10 mouse cellular contexts compared by ENCODE assay signal in genomic region chr11:84181286-84181685, GRCm38 (mm10). TPM values are rescaled to one million over a fixed set of nuclear protein-coding genes. Genes with fewer than 3 reads are reported as not detected.
DNase-seq lines count a peak whose midpoint lies in the region; ATAC-seq and TF ChIP-seq lines count a peak whose summit lies in the region.
"Had no signal": no experiment of that assay in that cellular context is flagged by ENCODE, and none has a peak within 500 bp of the region (broad histone marks: within the 10 kb centered on the region; RNA-seq: fewer than 3 reads in every experiment).

No protein-coding gene starts in this region.

- H3K9me3 ChIP-seq in heart, embryonic 11.5 days (replicated peaks; ENCODE audit: control insufficient read depth, low read length) = no peaks in the 10 kb centered on the region
- no peaks in the 10 kb centered on the region for H3K9me3 ChIP-seq in MEL (replicated peaks; ENCODE audit: insufficient read depth, low read length)
- H3K9me3 ChIP-seq in hindbrain, embryonic 14.5 days (ENCODE audit: control insufficient read depth, low read length) = no peaks in the 10 kb centered on the region
- no peaks in the 10 kb centered on the region for H3K9me3 ChIP-seq in midbrain, embryonic 11.5 days (ENCODE audit: control insufficient read depth, low read length)

- 0 out of 2 replicates have a peak overlapping the region, but pooled peaks have one; percentile 84 for H3K4me3 ChIP-seq in heart, embryonic 11.5 days (ENCODE audit: low read depth, low read length)
- H3K4me3 ChIP-seq in MEL (ENCODE audit: control insufficient read depth in 1 of 2, insufficient read depth in 1 of 2, low read depth in 2 of 2, low read length in 2 of 2) = peak overlapping the region in 1 of 2 experiments; percentile 96; a peak in 2 of 4 replicates
- peak overlapping the region; percentile 82; the same call in 1 of the 2 replicates for H3K4me3 ChIP-seq in hindbrain, embryonic 14.5 days (replicated peaks; ENCODE audit: low read length)
- peak overlapping the region; percentile 73; the same call in 1 of the 2 replicates for H3K4me3 ChIP-seq in midbrain, embryonic 11.5 days (ENCODE audit: low read depth, low read length)

- TF ChIP-seq EP300 in MEL (IDR thresholded peaks at IDR 0.05; ENCODE audit: low read depth in 1 of 2, low read length in 2 of 2) = no peak

- no peak for TF ChIP-seq POLR2A in MEL (IDR thresholded peaks at IDR 0.05; ENCODE audit: control insufficient read depth in 1 of 2, insufficient read depth in 1 of 2, low read depth in 1 of 2, low read length in 2 of 2, poor library complexity in 1 of 2)

- no peaks in the 10 kb centered on the region for H3K27me3 ChIP-seq in heart, embryonic 11.5 days (ENCODE audit: control insufficient read depth, insufficient read depth, low read length)
- H3K27me3 ChIP-seq in MEL (ENCODE audit: control insufficient read depth in 1 of 2, insufficient read depth in 2 of 2, low read length in 2 of 2) = no peaks in the 10 kb centered on the region
- no peaks in the 10 kb centered on the region for H3K27me3 ChIP-seq in hindbrain, embryonic 14.5 days (ENCODE audit: control insufficient read depth, insufficient read depth, low read length)
- H3K27me3 ChIP-seq in midbrain, embryonic 11.5 days (ENCODE audit: control insufficient read depth, insufficient read depth, low read length) = no peaks in the 10 kb centered on the region; the same call in 1 of the 2 replicates

- no peak for TF ChIP-seq RAD21 in MEL (IDR thresholded peaks at IDR 0.05; ENCODE audit: low read depth, low read length)

- 76% methylated on average over 2 of the region's 2 CpGs for WGBS in heart, embryonic 11.5 days (ENCODE audit: insufficient replicate concordance)
- 70% methylated on average over 2 of the region's 2 CpGs for WGBS in hindbrain, embryonic 14.5 days
- WGBS in midbrain, embryonic 11.5 days = 77% methylated on average over 2 of the region's 2 CpGs

- intact Hi-C loops in heart, postnatal 10 days (cut with DNase I) = no loop called here

- no peak for TF ChIP-seq CTCF in MEL (IDR thresholded peaks at IDR 0.05 in 2 of 3, conservative IDR thresholded peaks at IDR 0.05 in 1 of 3; ENCODE audit: control insufficient read depth in 1 of 3, insufficient read depth in 1 of 3, low read depth in 2 of 3, low read length in 3 of 3, poor library complexity in 1 of 3, severe bottlenecking in 1 of 3)

- no peak for DNase-seq in heart, postnatal 10 days
- peak; percentile 50 for DNase-seq in MEL (ENCODE audit: low read depth, low spot score)
- DNase-seq in hindbrain, embryonic 14.5 days (ENCODE audit: low spot score) = no peak
- DNase-seq in midbrain, embryonic 11.5 days (ENCODE audit: low spot score, missing footprints) = no peak
- no peak for DNase-seq in adrenal gland, postnatal 4 days (ENCODE audit: low spot score in 2 of 2)
- no peak for DNase-seq in right cerebral cortex, postnatal 10 days (ENCODE audit: low spot score in 2 of 2)

- H3K9ac ChIP-seq in heart, embryonic 11.5 days (ENCODE audit: low read depth, low read length) = no peak overlapping the region
- peak overlapping the region; percentile 87 for H3K9ac ChIP-seq in MEL (ENCODE audit: control insufficient read depth, low read depth, low read length, poor library complexity, severe bottlenecking)
- H3K9ac ChIP-seq in hindbrain, embryonic 14.5 days = peak overlapping the region; percentile 85
- H3K9ac ChIP-seq in midbrain, embryonic 11.5 days (ENCODE audit: low read length) = no peak overlapping the region

- H3K79me2 ChIP-seq in MEL (ENCODE audit: control insufficient read depth, insufficient read depth, low read length, poor library complexity) = peaks cover 33% of the 10 kb centered on the region

- no peaks in the 10 kb centered on the region for H3K36me3 ChIP-seq in heart, embryonic 11.5 days (ENCODE audit: control insufficient read depth, insufficient read depth, low read length)
- H3K36me3 ChIP-seq in MEL (ENCODE audit: control insufficient read depth in 1 of 2, insufficient read depth in 2 of 2, low read length in 2 of 2) = peaks cover 0 to 30% of the 10 kb centered on the region in 2 experiments; a peak in 3 of 4 replicates
- no peaks in the 10 kb centered on the region for H3K36me3 ChIP-seq in hindbrain, embryonic 14.5 days (replicated peaks; ENCODE audit: control insufficient read depth, insufficient read depth)
- no peaks in the 10 kb centered on the region for H3K36me3 ChIP-seq in midbrain, embryonic 11.5 days (ENCODE audit: control insufficient read depth, insufficient read depth, low read length)

- H3K27ac ChIP-seq in heart, embryonic 11.5 days (ENCODE audit: low read depth, low read length) = no peak overlapping the region
- no peak overlapping the region for H3K27ac ChIP-seq in MEL (ENCODE audit: control insufficient read depth, low read depth, low read length)
- H3K27ac ChIP-seq in hindbrain, embryonic 14.5 days = no peak overlapping the region
- no peak overlapping the region for H3K27ac ChIP-seq in midbrain, embryonic 11.5 days (ENCODE audit: low read depth, low read length)

- no peak for ATAC-seq in heart, embryonic 11.5 days (replicated peaks; ENCODE audit: insufficient number of reproducible peaks, low FRiP score, low TSS enrichment)
- ATAC-seq in hindbrain, embryonic 14.5 days (ENCODE audit: low FRiP score) = no peak
- no peak for ATAC-seq in midbrain, embryonic 11.5 days (ENCODE audit: low FRiP score)
- ATAC-seq in megakaryocyte-erythroid progenitor cell, adult 5-6 weeks (replicated peaks; ENCODE audit: low FRiP score, low TSS enrichment, poor library complexity, severe bottlenecking) = no peak

- peak overlapping the region; percentile 87 for H3K4me2 ChIP-seq in heart, embryonic 11.5 days
- H3K4me2 ChIP-seq in hindbrain, embryonic 14.5 days (replicated peaks) = peak overlapping the region; percentile 69
- H3K4me2 ChIP-seq in midbrain, embryonic 11.5 days = peak overlapping the region; percentile 88

- H3K4me1 ChIP-seq in heart, embryonic 11.5 days (ENCODE audit: control insufficient read depth, insufficient read depth, low read length) = peaks cover 6% of the 10 kb centered on the region; the same call in 1 of the 2 replicates
- H3K4me1 ChIP-seq in MEL (ENCODE audit: control insufficient read depth in 1 of 2, insufficient read depth in 2 of 2, low read length in 2 of 2) = peaks cover 4 to 18% of the 10 kb centered on the region in 2 experiments
- H3K4me1 ChIP-seq in hindbrain, embryonic 14.5 days (replicated peaks; ENCODE audit: control insufficient read depth, insufficient read depth, low read length) = peaks cover 21% of the 10 kb centered on the region
- H3K4me1 ChIP-seq in midbrain, embryonic 11.5 days (ENCODE audit: control insufficient read depth, insufficient read depth, low read length) = peaks cover 14% of the 10 kb centered on the region

TF ChIP-seq in MEL, 35 proteins besides CTCF, POLR2A, EP300 and RAD21:
- TF ChIP-seq TAL1 (IDR thresholded peaks at IDR 0.05; ENCODE audit: low read length) (no peak), E2F4 (IDR thresholded peaks at IDR 0.05; ENCODE audit: borderline replicate concordance, low read depth, low read length) (no peak), SIN3A (IDR thresholded peaks at IDR 0.05; ENCODE audit: low read length) (0 out of 2 replicates have a peak, but pooled peaks have one; percentile 7), POLR2AphosphoS2 (IDR thresholded peaks at IDR 0.05; ENCODE audit: low read length) (no peak), BHLHE40 (IDR thresholded peaks at IDR 0.05; ENCODE audit: borderline replicate concordance, low read depth, low read length) (no peak)

RNA-seq across cellular contexts. Expression of gene Gm11437, which starts 14.0 kb away (rescaled TPM):
- polyA plus RNA-seq in heart, embryonic 11.5 days (2014; fragmentation: Nextera tagmentation; extraction: Ambion mirVana) = not detected in 2 replicates
- not detected for total RNA-seq in heart, postnatal 10 days (2021)
- not detected in 2 replicates for total RNA-seq in MEL (2012; rRNA removed)
- not detected for polyA plus RNA-seq in MEL (2012; ENCODE audit: insufficient read depth in 1 of 2, insufficient read length in 2 of 2, low read depth in 1 of 2, low replicate concordance in 2 of 2, missing spikeins in 1 of 2)
- polyA plus RNA-seq in hindbrain, embryonic 14.5 days (2014; fragmentation: Nextera tagmentation; extraction: Ambion mirVana) = 0.17 TPM in 1 of 2 replicates, not detected in the other
- not detected in 2 replicates for polyA plus RNA-seq in midbrain, embryonic 11.5 days (2014; fragmentation: Nextera tagmentation; extraction: Ambion mirVana)
- not detected for total RNA-seq in adrenal gland, postnatal 4 days (2021)
- total RNA-seq in megakaryocyte-erythroid progenitor cell, adult 5-6 weeks (2014; fragmentation: Nextera tagmentation) = not detected in 2 replicates
- total RNA-seq in megakaryocyte-erythroid progenitor cell, adult 5-6 weeks (2017) = not detected in 2 replicates
- total RNA-seq: layer of hippocampus, adult 18-20 months had no signal
- polyA plus RNA-seq: C2C12 had no signal

RNA-seq across cellular contexts. Expression of gene Acaca, which starts 51.8 kb away (rescaled TPM):
- polyA plus RNA-seq in heart, embryonic 11.5 days (2014; fragmentation: Nextera tagmentation; extraction: Ambion mirVana) = 11.9 and 12.1 TPM in 2 replicates
- 10 to 100 TPM; 15.6 to 16.6 TPM for total RNA-seq in heart, postnatal 10 days (2021)
- 52.0 and 61.5 TPM in 2 replicates for total RNA-seq in MEL (2012; rRNA removed)
- polyA plus RNA-seq in MEL (2012; ENCODE audit: insufficient read depth in 1 of 2, insufficient read length in 2 of 2, low read depth in 1 of 2, low replicate concordance in 2 of 2, missing spikeins in 1 of 2) = 10 to 100 TPM; 32.0 to 33.9 TPM
- polyA plus RNA-seq in hindbrain, embryonic 14.5 days (2014; fragmentation: Nextera tagmentation; extraction: Ambion mirVana) = 36.2 and 40.7 TPM in 2 replicates
- polyA plus RNA-seq in midbrain, embryonic 11.5 days (2014; fragmentation: Nextera tagmentation; extraction: Ambion mirVana) = 29.9 and 32.6 TPM in 2 replicates
- total RNA-seq in adrenal gland, postnatal 4 days (2021) = 10 to 100 TPM; 59.1 to 63.5 TPM
- 30.2 and 41.0 TPM in 2 replicates for total RNA-seq in megakaryocyte-erythroid progenitor cell, adult 5-6 weeks (2014; fragmentation: Nextera tagmentation)
- 22.5 and 38.4 TPM in 2 replicates for total RNA-seq in megakaryocyte-erythroid progenitor cell, adult 5-6 weeks (2017)

RNA-seq across cellular contexts. Expression of gene Tada2a, which starts 51.9 kb away (rescaled TPM):
- polyA plus RNA-seq in heart, embryonic 11.5 days (2014; fragmentation: Nextera tagmentation; extraction: Ambion mirVana) = 21.3 and 24.2 TPM in 2 replicates
- total RNA-seq in heart, postnatal 10 days (2021) = 1 to 10 TPM; 8.4 to 8.8 TPM
- 32.3 and 37.8 TPM in 2 replicates for total RNA-seq in MEL (2012; rRNA removed)
- polyA plus RNA-seq in MEL (2012; ENCODE audit: insufficient read depth in 1 of 2, insufficient read length in 2 of 2, low read depth in 1 of 2, low replicate concordance in 2 of 2, missing spikeins in 1 of 2) = 10 to 100 TPM in 1 of 2 experiments, not detected in 1; 35.9 TPM
- 27.6 and 28.1 TPM in 2 replicates for polyA plus RNA-seq in hindbrain, embryonic 14.5 days (2014; fragmentation: Nextera tagmentation; extraction: Ambion mirVana)
- polyA plus RNA-seq in midbrain, embryonic 11.5 days (2014; fragmentation: Nextera tagmentation; extraction: Ambion mirVana) = 33.7 and 33.9 TPM in 2 replicates
- 10 to 100 TPM; 24.3 to 26.1 TPM for total RNA-seq in adrenal gland, postnatal 4 days (2021)
- total RNA-seq in megakaryocyte-erythroid progenitor cell, adult 5-6 weeks (2014; fragmentation: Nextera tagmentation) = 35.2 and 37.8 TPM in 2 replicates
- 35.0 and 38.3 TPM in 2 replicates for total RNA-seq in megakaryocyte-erythroid progenitor cell, adult 5-6 weeks (2017)

Comparison
In these comparisons a context has a peak if more than half of its experiments do, and no peak if none do; other contexts are left out.
1. H3K9ac ChIP-seq: peak in MEL (single experiment) and hindbrain, embryonic 14.5 days (single experiment); none in heart, embryonic 11.5 days (single experiment) and midbrain, embryonic 11.5 days (single experiment).
2. Peak in every context shown above with its lines, with median percentiles within 50 percentile points of each other: H3K4me2 ChIP-seq.